Mouse (Mus musculus) naive thymus-derived CD4-positive, alpha-beta T cell, adult 5 months (primary cell): Measurements from ENCODE around the gene Ptpn12. TPM values are rescaled to one million over a fixed set of nuclear protein-coding genes. Genes with fewer than 3 reads are reported as not detected.

Source experiments
- polyA plus RNA-seq: library from polyadenylated mRNA; unstranded; fragments of 100-300 nt; shearing (Covaris generic); gene quantifications from one replicate; pipeline ENCODE4 v1.2.1, GENCODE M21; 2017

Ptpn12 gene
- 12.5 TPM for polyA plus RNA-seq

DNA sequence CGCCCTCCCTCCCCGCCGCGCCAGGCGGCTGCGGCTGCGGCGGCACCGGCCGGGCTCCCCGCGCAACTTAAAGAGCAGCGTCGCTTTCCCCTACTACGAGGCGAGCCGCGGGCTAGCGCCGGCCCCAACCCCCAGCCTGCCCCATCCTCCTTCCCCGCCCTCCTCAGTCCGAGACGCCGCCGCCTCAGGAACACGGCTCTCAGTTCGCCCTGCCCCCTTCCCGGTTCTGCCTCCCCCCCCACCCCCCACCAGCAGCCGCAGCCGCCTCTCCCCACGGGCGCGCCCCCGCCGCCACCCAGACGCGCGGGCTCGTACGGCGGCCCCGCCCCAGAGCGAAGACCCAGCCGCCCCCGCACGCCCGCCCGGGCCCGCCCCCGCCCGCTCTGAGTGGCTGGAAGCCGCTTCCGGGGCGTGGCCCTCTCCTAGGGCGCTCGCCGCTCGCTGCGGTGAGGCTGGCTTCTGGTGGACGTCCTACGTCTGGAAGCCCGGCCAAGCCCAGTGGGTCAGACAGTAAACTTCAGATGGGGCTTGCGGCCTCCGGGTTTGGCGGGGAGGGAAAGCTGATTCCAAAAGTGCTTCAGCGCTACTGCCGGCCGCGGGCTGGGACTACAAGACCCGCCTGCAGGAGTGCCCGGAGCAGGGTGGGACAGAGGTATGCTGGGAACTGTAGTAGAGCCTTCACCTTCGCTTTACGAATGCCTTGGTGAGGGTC lies at the start of gene Ptpn12:
Gene Ptpn12 (minus strand): TSS at position 92 of the 712 bp plus-strand sequence.

GRCm38 (mm10) chr5:20956298-20956697 lies 99.4 kb downstream of the Ptpn12 start, which contains the start of gene Rsbn1l:
Gene Rsbn1l (minus strand): TSS chr5:20956398.

Other genes with a start within 250 kb of the Ptpn12 start
- 25.3 TPM for gene Phtf2, start 173.8 kb downstream of the Ptpn12 start, polyA plus RNA-seq
- 27.1 TPM for gene Tmem60, start 173.7 kb downstream of the Ptpn12 start, polyA plus RNA-seq
- 27.9 TPM for gene Rsbn1l, start 99.5 kb downstream of the Ptpn12 start, polyA plus RNA-seq
- gene Gsap, start 130.3 kb upstream of the Ptpn12 start, polyA plus RNA-seq, result 10.1 TPM